In genomic region chr19:53565565-53566277, GRCm38 (mm10) we compare ENCODE assay signal across 26 mouse cellular contexts. TPM values are rescaled to one million over a fixed set of nuclear protein-coding genes. Genes with fewer than 3 reads are reported as not detected.
DNase-seq lines count a peak whose midpoint lies in the region; ATAC-seq and TF ChIP-seq lines count a peak whose summit lies in the region.
"Had no signal": no experiment of that assay in that cellular context is flagged by ENCODE, and none has a peak within 500 bp of the region (broad histone marks: within the 10 kb centered on the region; RNA-seq: fewer than 3 reads in every experiment).

No protein-coding gene starts in this region.

- H3K36me3 ChIP-seq in liver, postnatal 0 days (replicated peaks; ENCODE audit: insufficient read depth, low read length) = no peaks in the 10 kb centered on the region
- no peaks in the 10 kb centered on the region for H3K36me3 ChIP-seq in liver, embryonic 11.5 days (ENCODE audit: control insufficient read depth, insufficient read depth, low read length)
- H3K36me3 ChIP-seq in hindbrain, embryonic 10.5 days = no peaks in the 10 kb centered on the region
- H3K36me3 ChIP-seq: embryonic facial prominence, embryonic 13.5 days; forebrain, embryonic 15.5 days; heart, embryonic 15.5 days; kidney, embryonic 15.5 days; limb, embryonic 12.5 days; liver, embryonic 12.5 days; neural tube, embryonic 12.5 days had no signal

- no peak for DNase-seq in liver, postnatal 0 days
- no peak for DNase-seq in liver, embryonic 11.5 days (ENCODE audit: low spot score)
- DNase-seq in brain, adult 2 months (ENCODE audit: low read depth, low spot score) = peak; percentile 38
- no peak for DNase-seq in gastrocnemius, postnatal 10 days
- DNase-seq in hindbrain, embryonic 10.5 days (ENCODE audit: low spot score) = no peak
- no peak for DNase-seq in cerebellum, postnatal 14 days
- DNase-seq: adrenal gland, postnatal 14 days; cerebellum, adult 11 months; cerebellum, adult 9-11 months; gastrocnemius, postnatal 25 days; kidney, postnatal 36 days; layer of hippocampus, postnatal 36 days; lung, adult 2 months; lung, postnatal 14 days; midbrain, embryonic 14.5 days; thymus, postnatal 36 days had no signal

- H3K4me2 ChIP-seq in liver, postnatal 0 days (ENCODE audit: low read depth, low read length) = no peak overlapping the region
- H3K4me2 ChIP-seq in liver, embryonic 11.5 days = no peak overlapping the region
- H3K4me2 ChIP-seq: embryonic facial prominence, embryonic 13.5 days; forebrain, embryonic 15.5 days; heart, embryonic 15.5 days; kidney, embryonic 15.5 days; limb, embryonic 12.5 days; liver, embryonic 12.5 days; neural tube, embryonic 12.5 days had no signal

- H3K9me3 ChIP-seq in liver, postnatal 0 days (ENCODE audit: low read length) = no peaks in the 10 kb centered on the region; the same call in 1 of the 2 replicates
- no peaks in the 10 kb centered on the region for H3K9me3 ChIP-seq in liver, embryonic 11.5 days (ENCODE audit: control insufficient read depth, low read length)
- H3K9me3 ChIP-seq in hindbrain, embryonic 10.5 days = no peaks in the 10 kb centered on the region
- H3K9me3 ChIP-seq: embryonic facial prominence, embryonic 13.5 days; forebrain, embryonic 15.5 days; heart, embryonic 15.5 days; kidney, embryonic 15.5 days; limb, embryonic 12.5 days; liver, embryonic 12.5 days; neural tube, embryonic 12.5 days had no signal

- 76% methylated on average over 14 of the region's 14 CpGs for WGBS in liver, postnatal 0 days (ENCODE audit: insufficient replicate concordance)
- 81% methylated on average over 14 of the region's 14 CpGs for WGBS in liver, embryonic 11.5 days
- 91% methylated on average over 14 of the region's 14 CpGs for WGBS in hindbrain, embryonic 10.5 days

- no peaks in the 10 kb centered on the region for H3K27me3 ChIP-seq in liver, postnatal 0 days (ENCODE audit: insufficient read depth, low read length)
- no peaks in the 10 kb centered on the region for H3K27me3 ChIP-seq in liver, embryonic 11.5 days (replicated peaks; ENCODE audit: control insufficient read depth, insufficient read depth, low read length)
- no peaks in the 10 kb centered on the region for H3K27me3 ChIP-seq in hindbrain, embryonic 10.5 days (ENCODE audit: insufficient read depth, poor library complexity, severe bottlenecking)
- H3K27me3 ChIP-seq: embryonic facial prominence, embryonic 13.5 days; forebrain, embryonic 15.5 days; heart, embryonic 15.5 days; kidney, embryonic 15.5 days; limb, embryonic 12.5 days; liver, embryonic 12.5 days; neural tube, embryonic 12.5 days had no signal

- H3K27ac ChIP-seq in liver, postnatal 0 days (ENCODE audit: low read depth) = no peak overlapping the region
- H3K27ac ChIP-seq in liver, embryonic 11.5 days (ENCODE audit: low read depth, low read length) = no peak overlapping the region
- no peak overlapping the region for H3K27ac ChIP-seq in hindbrain, embryonic 10.5 days
- H3K27ac ChIP-seq: embryonic facial prominence, embryonic 13.5 days; forebrain, embryonic 15.5 days; heart, embryonic 15.5 days; hindbrain, postnatal 0 days; kidney, embryonic 15.5 days; limb, embryonic 12.5 days; liver, embryonic 12.5 days; neural tube, embryonic 12.5 days had no signal

- no peak overlapping the region for H3K9ac ChIP-seq in liver, postnatal 0 days (replicated peaks)
- H3K9ac ChIP-seq in liver, embryonic 11.5 days (ENCODE audit: low read depth, low read length) = no peak overlapping the region
- H3K9ac ChIP-seq: embryonic facial prominence, embryonic 13.5 days; forebrain, embryonic 15.5 days; heart, embryonic 15.5 days; kidney, embryonic 15.5 days; limb, embryonic 12.5 days; liver, embryonic 12.5 days; neural tube, embryonic 12.5 days had no signal

- H3K4me1 ChIP-seq in liver, postnatal 0 days (ENCODE audit: insufficient read depth) = no peaks in the 10 kb centered on the region; the same call in none of the 2 replicates
- no peaks in the 10 kb centered on the region for H3K4me1 ChIP-seq in liver, embryonic 11.5 days (replicated peaks; ENCODE audit: control insufficient read depth, insufficient read depth, low read length)
- peaks cover 5% of the 10 kb centered on the region; the same call in 1 of the 2 replicates for H3K4me1 ChIP-seq in hindbrain, embryonic 10.5 days (replicated peaks)
- H3K4me1 ChIP-seq: embryonic facial prominence, embryonic 13.5 days; limb, embryonic 12.5 days; neural tube, embryonic 12.5 days had no signal

- 0 out of 2 replicates have a peak, but pooled peaks have one; percentile 10 for ATAC-seq in liver, postnatal 0 days
- no peak for ATAC-seq in liver, embryonic 11.5 days (replicated peaks; ENCODE audit: low FRiP score)
- ATAC-seq in megakaryocyte, adult 5-6 weeks (ENCODE audit: poor library complexity, severe bottlenecking) = peak; percentile 57
- ATAC-seq: forebrain, embryonic 15.5 days; hindbrain, postnatal 0 days; intestine, postnatal 0 days; liver, embryonic 12.5 days had no signal

- TF ChIP-seq CTCF in liver, postnatal 0 days (IDR thresholded peaks at IDR 0.05; ENCODE audit: low read depth) = no peak

- TF ChIP-seq EP300 in liver, postnatal 0 days (IDR thresholded peaks at IDR 0.05; ENCODE audit: low read depth) = no peak

- no peak overlapping the region for H3K4me3 ChIP-seq in liver, postnatal 0 days (ENCODE audit: low read depth, low read length)
- no peak overlapping the region for H3K4me3 ChIP-seq in liver, embryonic 11.5 days (ENCODE audit: low read depth, low read length)
- no peak overlapping the region for H3K4me3 ChIP-seq in hindbrain, embryonic 10.5 days
- H3K4me3 ChIP-seq: embryonic facial prominence, embryonic 13.5 days; forebrain, embryonic 15.5 days; heart, embryonic 15.5 days; kidney, embryonic 15.5 days; limb, embryonic 12.5 days; liver, embryonic 12.5 days; neural tube, embryonic 12.5 days had no signal

RNA-seq across cellular contexts. Expression of gene Nutf2-ps1, which starts 23.1 kb away (rescaled TPM):
- polyA plus RNA-seq in liver, postnatal 0 days (2015; fragmentation: Nextera tagmentation; extraction: Ambion mirVana) = 86.8 and 101 TPM in 2 replicates
- polyA plus RNA-seq in liver, embryonic 11.5 days (2014; fragmentation: Nextera tagmentation; extraction: Ambion mirVana) = 400 and 410 TPM in 2 replicates
- 36.9 and 38.7 TPM in 2 replicates for total RNA-seq in megakaryocyte, adult 5-6 weeks (2015)
- 46.3 and 61.1 TPM in 2 replicates for total RNA-seq in megakaryocyte, adult 5-6 weeks (2017)
- total RNA-seq in gastrocnemius, postnatal 10 days (2021) = 10 to 100 TPM; 83.4 to 96.6 TPM
- 516 and 585 TPM in 2 replicates for polyA plus RNA-seq in hindbrain, embryonic 10.5 days (2016; fragmentation: Nextera tagmentation; extraction: Ambion mirVana)

RNA-seq across cellular contexts. Expression of gene Smc3, which starts 34.5 kb away (rescaled TPM):
- 19.4 and 19.7 TPM in 2 replicates for polyA plus RNA-seq in liver, postnatal 0 days (2015; fragmentation: Nextera tagmentation; extraction: Ambion mirVana)
- polyA plus RNA-seq in liver, embryonic 11.5 days (2014; fragmentation: Nextera tagmentation; extraction: Ambion mirVana) = 80.6 and 82.5 TPM in 2 replicates
- 91.2 and 91.7 TPM in 2 replicates for total RNA-seq in megakaryocyte, adult 5-6 weeks (2015)
- 108 and 122 TPM in 2 replicates for total RNA-seq in megakaryocyte, adult 5-6 weeks (2017)
- total RNA-seq in gastrocnemius, postnatal 10 days (2021) = 10 to 100 TPM; 22.5 to 27.4 TPM
- polyA plus RNA-seq in hindbrain, embryonic 10.5 days (2016; fragmentation: Nextera tagmentation; extraction: Ambion mirVana) = 42.4 and 69.1 TPM in 2 replicates

RNA-seq across cellular contexts. Expression of gene Dusp5, which starts 36.8 kb away (rescaled TPM):
- 2.7 and 3.4 TPM in 2 replicates for polyA plus RNA-seq in liver, postnatal 0 days (2015; fragmentation: Nextera tagmentation; extraction: Ambion mirVana)
- polyA plus RNA-seq in liver, embryonic 11.5 days (2014; fragmentation: Nextera tagmentation; extraction: Ambion mirVana) = 6.7 TPM in 2 replicates
- 4.3 and 5.0 TPM in 2 replicates for total RNA-seq in megakaryocyte, adult 5-6 weeks (2015)
- 4.6 and 6.4 TPM in 2 replicates for total RNA-seq in megakaryocyte, adult 5-6 weeks (2017)
- 1 to 10 TPM; 1.3 to 2.3 TPM for total RNA-seq in gastrocnemius, postnatal 10 days (2021)
- 3.8 and 4.7 TPM in 2 replicates for polyA plus RNA-seq in hindbrain, embryonic 10.5 days (2016; fragmentation: Nextera tagmentation; extraction: Ambion mirVana)
